Mouse (Mus musculus) midbrain, embryonic 11.5 days (tissue): ENCODE measurements around the gene Cry1. TPM values are rescaled to one million over a fixed set of nuclear protein-coding genes. Genes with fewer than 3 reads are reported as not detected.

Source experiments
- ATAC-seq: fragments of 200-750 bp; cut with Nextera tagmentation; 2 replicates; pipeline ENCODE4 v1.8.0; 2017; ENCODE audit warnings: moderate TSS enrichment, moderate library complexity; ENCODE audit not compliant: low FRiP score
- DNase-seq: peaks from one replicate; pipeline ENCODE4 v3.0.0; 2015; ENCODE audit warnings: low spot score; ENCODE audit errors: missing footprints
- H3K27ac ChIP-seq: fragments of 300-500 bp; sonication (generic); 2 replicates; pipeline ENCODE4 v1.5.1; 2014; ENCODE audit warnings: low read depth, low read length
- H3K27me3 ChIP-seq: fragments of 300-500 bp; sonication (generic); 2 replicates; pipeline ENCODE4 v1.6.1; 2014; ENCODE audit warnings: mild to moderate bottlenecking, low read length, moderate library complexity, mixed read lengths; ENCODE audit not compliant: control insufficient read depth, insufficient read depth
- H3K36me3 ChIP-seq: fragments of 300-500 bp; sonication (generic); 2 replicates; pipeline ENCODE4 v1.6.1; 2014; ENCODE audit warnings: mild to moderate bottlenecking, low read length, moderate library complexity, mixed read lengths; ENCODE audit not compliant: control insufficient read depth, insufficient read depth
- H3K4me1 ChIP-seq: fragments of 300-500 bp; sonication (generic); 2 replicates; pipeline ENCODE4 v1.6.1; 2014; ENCODE audit warnings: low read length; ENCODE audit not compliant: control insufficient read depth, insufficient read depth
- H3K4me2 ChIP-seq: fragments of 300-500 bp; sonication (generic); 2 replicates; pipeline ENCODE4 v1.6.1; 2014; ENCODE audit warnings: mild to moderate bottlenecking, moderate library complexity
- H3K4me3 ChIP-seq: fragments of 300-500 bp; sonication (generic); 2 replicates; pipeline ENCODE4 v1.5.1; 2014; ENCODE audit warnings: low read depth, low read length
- H3K9ac ChIP-seq: fragments of 300-500 bp; sonication (generic); 2 replicates; pipeline ENCODE4 v1.6.1; 2014; ENCODE audit warnings: low read length
- H3K9me3 ChIP-seq: fragments of 300-500 bp; sonication (generic); 2 replicates; pipeline ENCODE4 v1.6.1; 2016; ENCODE audit warnings: low read length; ENCODE audit not compliant: control insufficient read depth
- whole genome bisulfite sequencing: fragments of 180-500 bp; shearing (Covaris S2); extraction: QIAGEN DNeasy Blood & Tissue Kit; methylation state at CpG from one replicate; pipeline ENCODE4 v1.1.7; 2014; 5-methylcytosine and 5-hydroxymethylcytosine counted together
- polyA plus RNA-seq: library from polyadenylated mRNA; unstranded; fragments of >200 nt; fragmentation: Nextera tagmentation; extraction: Ambion mirVana; gene quantifications from 2 replicates; pipeline ENCODE4 v1.2.1, GENCODE M21; 2014

The Cry1 gene
- polyA plus RNA-seq, 1 experiment from 2014 or later = 33.1 TPM

GRCm38 (mm10) chr10:85194528-85194927, 9.7 kb upstream of the Cry1 start:
- H3K4me3 ChIP-seq = no peak overlapping the region
- H3K36me3 ChIP-seq = no peaks in the 10 kb centered on the region
- no peaks in the 10 kb centered on the region for H3K4me1 ChIP-seq
- H3K27me3 ChIP-seq = no peaks in the 10 kb centered on the region
- no peak overlapping the region for H3K9ac ChIP-seq
- no peak overlapping the region for H3K27ac ChIP-seq
- no peak for DNase-seq
- H3K4me2 ChIP-seq = no peak overlapping the region
- 87% methylated on average over 5 of the region's 5 CpGs for WGBS
- H3K9me3 ChIP-seq = no peaks in the 10 kb centered on the region
- ATAC-seq = no peak

GRCm38 (mm10) chr10:85193321-85193720, 8.5 kb upstream of the Cry1 start:
- no peaks in the 10 kb centered on the region for H3K27me3 ChIP-seq
- WGBS = 81% methylated on average over 3 of the region's 3 CpGs
- H3K4me2 ChIP-seq = no peak overlapping the region
- H3K36me3 ChIP-seq = no peaks in the 10 kb centered on the region
- no peak overlapping the region for H3K4me3 ChIP-seq
- ATAC-seq (no peak), DNase-seq (no peak)
- no peak overlapping the region for H3K27ac ChIP-seq
- no peak overlapping the region for H3K9ac ChIP-seq
- no peaks in the 10 kb centered on the region for H3K9me3 ChIP-seq
- H3K4me1 ChIP-seq = no peaks in the 10 kb centered on the region

- Histone ChIP-seq H3K4me3 (no peak overlapping the region), H3K27ac (no peak overlapping the region), H3K4me2 (no peak overlapping the region), H3K9ac (no peak overlapping the region), H3K9me3 (no peaks in the 10 kb centered on the region), H3K4me1 (no peaks in the 10 kb centered on the region; the same call in 1 of the 2 replicates), H3K36me3 (no peaks in the 10 kb centered on the region), H3K27me3 (no peaks in the 10 kb centered on the region)
- no peak for ATAC-seq
- no peak for DNase-seq
Observed at GRCm38 (mm10) chr10:85190652-85191051, 5.8 kb upstream of the Cry1 start.

- no peak overlapping the region for H3K4me2 ChIP-seq
- WGBS = 88% methylated on average over 5 of the region's 5 CpGs
- ATAC-seq = no peak
Observed at GRCm38 (mm10) chr10:85189966-85190365, 5.1 kb upstream of the Cry1 start.

GRCm38 (mm10) chr10:85186499-85186794, 1.6 kb upstream of the Cry1 start:
- H3K27me3 ChIP-seq = no peaks in the 10 kb centered on the region
- H3K4me3 ChIP-seq = no peak overlapping the region
- no peaks in the 10 kb centered on the region for H3K9me3 ChIP-seq
- DNase-seq (no peak), ATAC-seq (no peak)
- no peak overlapping the region for H3K4me2 ChIP-seq
- no peaks in the 10 kb centered on the region for H3K36me3 ChIP-seq
- no peak overlapping the region for H3K9ac ChIP-seq
- 92% methylated on average over 2 of the region's 2 CpGs for WGBS
- peaks cover 7% of the 10 kb centered on the region for H3K4me1 ChIP-seq
- no peak overlapping the region for H3K27ac ChIP-seq

More at GRCm38 (mm10) chr10:85189966-85190365, 5.1 kb upstream of the Cry1 start:
- Histone ChIP-seq H3K4me3 (no peak overlapping the region), H3K4me1 (no peaks in the 10 kb centered on the region; the same call in 1 of the 2 replicates), H3K36me3 (no peaks in the 10 kb centered on the region), H3K27ac (no peak overlapping the region), H3K27me3 (no peaks in the 10 kb centered on the region), H3K9me3 (no peaks in the 10 kb centered on the region), H3K9ac (no peak overlapping the region)
- no peak for DNase-seq

GRCm38 (mm10) chr10:85185639-85186498, 1.0 kb upstream of the Cry1 start:
- Histone ChIP-seq H3K9me3 (no peaks in the 10 kb centered on the region), H3K4me2 (peak overlapping the region; percentile 81), H3K4me1 (peaks cover 7% of the 10 kb centered on the region), H3K27me3 (no peaks in the 10 kb centered on the region), H3K36me3 (no peaks in the 10 kb centered on the region), H3K9ac (peak overlapping the region; percentile 83), H3K4me3 (peak overlapping the region; percentile 84), H3K27ac (no peak overlapping the region)
- ATAC-seq = no peak
- 33% methylated on average over 14 of the region's 14 CpGs for WGBS
- DNase-seq = peak; percentile 82

GRCm38 (mm10) chr10:85184201-85184963, 482 bp downstream of the Cry1 start:
- no peaks in the 10 kb centered on the region for H3K9me3 ChIP-seq
- peaks cover 7% of the 10 kb centered on the region for H3K4me1 ChIP-seq
- H3K4me3 ChIP-seq = peak overlapping the region; percentile 84
- no peak overlapping the region for H3K27ac ChIP-seq
- under 1% methylated on average over 92 of the region's 95 CpGs for WGBS
- peak; percentile 42 for ATAC-seq
- H3K4me2 ChIP-seq = peak overlapping the region; percentile 81
- no peaks in the 10 kb centered on the region for H3K36me3 ChIP-seq
- peak overlapping the region; percentile 83 for H3K9ac ChIP-seq
- H3K27me3 ChIP-seq = no peaks in the 10 kb centered on the region
- DNase-seq = peak; percentile 95

- ATAC-seq (no peak), DNase-seq (peak; percentile 95)
- peaks cover 7% of the 10 kb centered on the region for H3K4me1 ChIP-seq
- WGBS = 3% methylated on average over 11 of the region's 11 CpGs
- H3K4me3 ChIP-seq = peak overlapping the region; percentile 84
- H3K9ac ChIP-seq = peak overlapping the region; percentile 29
- H3K9me3 ChIP-seq = no peaks in the 10 kb centered on the region
- H3K27ac ChIP-seq = no peak overlapping the region
- no peaks in the 10 kb centered on the region for H3K27me3 ChIP-seq
- peak overlapping the region; percentile 81 for H3K4me2 ChIP-seq
- H3K36me3 ChIP-seq = no peaks in the 10 kb centered on the region
Observed at GRCm38 (mm10) chr10:85183619-85184018, 1.2 kb downstream of the Cry1 start.

- no peaks in the 10 kb centered on the region for H3K9me3 ChIP-seq
- H3K4me2 ChIP-seq = peak overlapping the region; percentile 81; the same call in 1 of the 2 replicates
- peak; percentile 84 for DNase-seq
- no peak overlapping the region for H3K4me3 ChIP-seq
- 84% methylated on average over 10 of the region's 10 CpGs for WGBS
- H3K9ac ChIP-seq = no peak overlapping the region; the same call in 1 of the 2 replicates
- H3K27me3 ChIP-seq = no peaks in the 10 kb centered on the region
- no peak overlapping the region for H3K27ac ChIP-seq
- no peaks in the 10 kb centered on the region for H3K36me3 ChIP-seq
- no peak for ATAC-seq
- peaks cover 7% of the 10 kb centered on the region for H3K4me1 ChIP-seq
Observed at GRCm38 (mm10) chr10:85182766-85183165, 2.1 kb downstream of the Cry1 start.
